Mouse (Mus musculus) hindbrain, embryonic 13.5 days (tissue): Measurements from ENCODE around the gene Cryge. TPM values are rescaled to one million over a fixed set of nuclear protein-coding genes. Genes with fewer than 3 reads are reported as not detected.

ENCODE experiments used
- ATAC-seq: fragments of 200-750 bp; cut with Nextera tagmentation; 2 replicates; pipeline ENCODE4 v1.8.0; 2017; ENCODE audit warnings: moderate TSS enrichment; ENCODE audit not compliant: low FRiP score
- H3K27ac ChIP-seq: fragments of 300-500 bp; sonication (generic); 2 replicates; pipeline ENCODE4 v1.5.1; 2015; ENCODE audit warnings: inconsistent platforms, mild to moderate bottlenecking, moderate library complexity
- H3K27me3 ChIP-seq: fragments of 300-500 bp; sonication (generic); 2 replicates; pipeline ENCODE4 v1.6.1; 2015; ENCODE audit warnings: mild to moderate bottlenecking, inconsistent platforms
- H3K36me3 ChIP-seq: fragments of 300-500 bp; sonication (generic); 2 replicates; pipeline ENCODE4 v1.6.1; 2015; ENCODE audit warnings: mild to moderate bottlenecking, inconsistent platforms
- H3K4me1 ChIP-seq: fragments of 300-500 bp; sonication (generic); replicated peaks from 2 replicates; pipeline ENCODE4 v1.6.1; 2015; ENCODE audit warnings: inconsistent platforms
- H3K4me2 ChIP-seq: fragments of 300-500 bp; sonication (generic); 2 replicates; pipeline ENCODE4 v1.6.1; 2015; ENCODE audit warnings: inconsistent platforms, mild to moderate bottlenecking, moderate library complexity
- H3K4me3 ChIP-seq: fragments of 300-500 bp; sonication (generic); 2 replicates; pipeline ENCODE4 v1.5.1; 2015; ENCODE audit warnings: mild to moderate bottlenecking, inconsistent platforms
- H3K9ac ChIP-seq: fragments of 300-500 bp; sonication (generic); 2 replicates; pipeline ENCODE4 v1.6.1; 2015; ENCODE audit warnings: mild to moderate bottlenecking, inconsistent platforms
- H3K9me3 ChIP-seq: fragments of 300-500 bp; sonication (generic); 2 replicates; pipeline ENCODE4 v1.6.1; 2016; ENCODE audit warnings: inconsistent platforms
- WGBS: fragments of 180-500 bp; shearing (Covaris S2); methylation state at CpG from one replicate; pipeline ENCODE4 v1.1.7; 2015; 5-methylcytosine and 5-hydroxymethylcytosine counted together
- polyA plus RNA-seq: library from polyadenylated mRNA; unstranded; fragments of >200 nt; fragmentation: Nextera tagmentation; extraction: Ambion mirVana; gene quantifications from 2 replicates; pipeline ENCODE4 v1.2.1, GENCODE M21; 2015

Cryge gene
- polyA plus RNA-seq, 1 experiment from 2014 or later, result not detected

DNA sequence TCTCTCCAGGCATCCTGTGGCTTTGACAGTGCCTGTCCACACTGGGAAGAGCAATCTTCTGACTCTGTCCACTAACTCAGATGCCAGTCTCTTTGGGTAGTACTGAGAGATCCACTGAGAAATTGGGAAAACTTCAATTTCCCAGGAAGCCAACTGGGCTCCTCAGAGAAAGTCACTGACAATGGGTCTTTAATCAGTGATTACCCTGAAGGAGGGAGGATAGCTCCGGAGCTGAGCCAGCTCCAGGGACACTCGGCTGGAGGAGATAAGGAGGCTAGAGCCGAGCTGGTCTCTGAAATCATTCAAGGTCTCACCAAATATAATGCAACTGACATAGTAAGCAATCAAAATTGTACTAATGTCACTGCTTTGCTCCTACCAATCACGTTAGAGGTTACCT, 46.4 kb downstream of the Cryge start:
- Histone ChIP-seq H3K4me2 (no peak overlapping the region), H3K9ac (no peak overlapping the region), H3K36me3 (no peaks in the 10 kb centered on the region), H3K4me1 (no peaks in the 10 kb centered on the region), H3K27me3 (no peaks in the 10 kb centered on the region), H3K27ac (no peak overlapping the region), H3K9me3 (no peaks in the 10 kb centered on the region), H3K4me3 (no peak overlapping the region)
- WGBS, result 83% methylated on average over 4 of the region's 4 CpGs
- ATAC-seq, result no peak

Other genes with a start within 250 kb of the Cryge start
- 10.9 and 11.1 TPM in 2 replicates for gene Plekhm3, start 94.3 kb downstream of the Cryge start, polyA plus RNA-seq
- gene Akr1cl, start 18.4 kb downstream of the Cryge start, polyA plus RNA-seq, result not detected in 2 replicates
- not detected in 2 replicates for gene Crygd, start 12.3 kb upstream of the Cryge start, polyA plus RNA-seq
- not detected in 2 replicates for gene Crygc, start 22.5 kb upstream of the Cryge start, polyA plus RNA-seq
- gene Crygb, start 31.1 kb upstream of the Cryge start, polyA plus RNA-seq, result 0.34 TPM in 1 of 2 replicates, not detected in the other
- gene Cryga, start 52.2 kb upstream of the Cryge start, polyA plus RNA-seq, result not detected in 2 replicates
- not detected in 2 replicates for gene Gm28845, start 68.4 kb upstream of the Cryge start, polyA plus RNA-seq
- 0.70 and 0.78 TPM in 2 replicates for gene D630023F18Rik, start 72.1 kb upstream of the Cryge start, polyA plus RNA-seq
- gene Idh1, start 135.4 kb upstream of the Cryge start, polyA plus RNA-seq, result 500 and 521 TPM in 2 replicates
- 11.5 and 13.7 TPM in 2 replicates for gene Pikfyve, start 135.5 kb upstream of the Cryge start, polyA plus RNA-seq
- 1.6 and 2.3 TPM in 2 replicates for gene Pth2r, start 230.9 kb upstream of the Cryge start, polyA plus RNA-seq